Mouse (Mus musculus): ENCODE results near the gene Dhrs2. TPM values are rescaled to one million over a fixed set of nuclear protein-coding genes. Genes with fewer than 3 reads are reported as not detected.

The Dhrs2 gene
- polyA plus RNA-seq, 1 experiment from 2014 or later, result not detected

- Histone ChIP-seq H3K9me3 (replicated peaks) (no peaks in the 10 kb centered on the region), H3K27ac (no peak overlapping the region), H3K36me3 (no peaks in the 10 kb centered on the region), H3K4me3 (no peak overlapping the region), H3K27me3 (ENCODE audit: low read depth, poor library complexity, severe bottlenecking) (no peaks in the 10 kb centered on the region), H3K4me1 (no peaks in the 10 kb centered on the region)
- no peak for DNase-seq (ENCODE audit: low spot score)
- WGBS, result 82% methylated on average over 3 of the region's 3 CpGs
These were observed 17.3 kb upstream of the Dhrs2 start for GRCm38 (mm10) chr14:55204544-55204943.

GRCm38 (mm10) chr14:55205045-55205750, 16.6 kb upstream of the Dhrs2 start:
- 76% methylated on average over 3 of the region's 3 CpGs for WGBS
- Histone ChIP-seq H3K27ac (no peak overlapping the region), H3K4me1 (no peaks in the 10 kb centered on the region), H3K9me3 (replicated peaks) (no peaks in the 10 kb centered on the region), H3K36me3 (no peaks in the 10 kb centered on the region), H3K27me3 (ENCODE audit: low read depth, poor library complexity, severe bottlenecking) (no peaks in the 10 kb centered on the region), H3K4me3 (no peak overlapping the region)
- no peak for DNase-seq (ENCODE audit: low spot score)

GRCm38 (mm10) chr14:55208306-55208705, 13.5 kb upstream of the Dhrs2 start:
- Histone ChIP-seq H3K4me1 (no peaks in the 10 kb centered on the region), H3K27ac (no peak overlapping the region), H3K9me3 (replicated peaks) (no peaks in the 10 kb centered on the region), H3K36me3 (no peaks in the 10 kb centered on the region), H3K27me3 (ENCODE audit: low read depth, poor library complexity, severe bottlenecking) (no peaks in the 10 kb centered on the region), H3K4me3 (no peak overlapping the region)
- WGBS, result 89% methylated on average over 2 of the region's 2 CpGs
- DNase-seq (ENCODE audit: low spot score), result no peak

- no peak for DNase-seq (ENCODE audit: low spot score)
- Histone ChIP-seq H3K27ac (no peak overlapping the region), H3K9me3 (replicated peaks) (no peaks in the 10 kb centered on the region), H3K4me1 (no peaks in the 10 kb centered on the region), H3K36me3 (no peaks in the 10 kb centered on the region), H3K4me3 (no peak overlapping the region), H3K27me3 (ENCODE audit: low read depth, poor library complexity, severe bottlenecking) (no peaks in the 10 kb centered on the region)
- WGBS, result 95% methylated on average over 3 of the region's 3 CpGs
These were observed 8.2 kb upstream of the Dhrs2 start for GRCm38 (mm10) chr14:55213621-55214020.

GRCm38 (mm10) chr14:55214507-55214906, 7.3 kb upstream of the Dhrs2 start:
- Histone ChIP-seq H3K4me3 (no peak overlapping the region), H3K4me1 (no peaks in the 10 kb centered on the region), H3K36me3 (no peaks in the 10 kb centered on the region), H3K27ac (no peak overlapping the region), H3K27me3 (ENCODE audit: low read depth, poor library complexity, severe bottlenecking) (no peaks in the 10 kb centered on the region), H3K9me3 (replicated peaks) (no peaks in the 10 kb centered on the region)
- DNase-seq (ENCODE audit: low spot score), result peak; percentile 55
- WGBS, result 62% methylated on average over 4 of the region's 4 CpGs

- DNase-seq (ENCODE audit: low spot score), result no peak
- Histone ChIP-seq H3K27ac (no peak overlapping the region), H3K9me3 (replicated peaks) (no peaks in the 10 kb centered on the region), H3K4me3 (no peak overlapping the region), H3K27me3 (ENCODE audit: low read depth, poor library complexity, severe bottlenecking) (no peaks in the 10 kb centered on the region), H3K36me3 (no peaks in the 10 kb centered on the region), H3K4me1 (no peaks in the 10 kb centered on the region)
- WGBS, result 56% methylated on average over 1 of the region's 1 CpGs
These were observed 1.4 kb downstream of the Dhrs2 start for GRCm38 (mm10) chr14:55223172-55223571.

- H3K4me3 ChIP-seq, result no peak overlapping the region
- no peaks in the 10 kb centered on the region for H3K36me3 ChIP-seq
- no peaks in the 10 kb centered on the region for H3K9me3 ChIP-seq (replicated peaks)
- 93% methylated on average over 11 of the region's 11 CpGs for WGBS
- no peak for DNase-seq (ENCODE audit: low spot score)
- H3K4me1 ChIP-seq, result no peaks in the 10 kb centered on the region
- no peaks in the 10 kb centered on the region for H3K27me3 ChIP-seq (ENCODE audit: low read depth, poor library complexity, severe bottlenecking)
- no peak overlapping the region for H3K27ac ChIP-seq
These were observed 12.8 kb downstream of the Dhrs2 start for GRCm38 (mm10) chr14:55234639-55235038.

- Histone ChIP-seq H3K27ac (no peak overlapping the region), H3K36me3 (no peaks in the 10 kb centered on the region), H3K4me3 (no peak overlapping the region), H3K9me3 (replicated peaks) (no peaks in the 10 kb centered on the region), H3K27me3 (ENCODE audit: low read depth, poor library complexity, severe bottlenecking) (no peaks in the 10 kb centered on the region), H3K4me1 (no peaks in the 10 kb centered on the region)
- no peak for DNase-seq (ENCODE audit: low spot score)
- WGBS, result 87% methylated on average over 2 of the region's 2 CpGs
These were observed 14.9 kb downstream of the Dhrs2 start for GRCm38 (mm10) chr14:55236685-55237084.

GRCm38 (mm10) chr14:55242664-55243063, 20.9 kb downstream of the Dhrs2 start:
- WGBS, result 85% methylated on average over 1 of the region's 1 CpGs

GRCm38 (mm10) chr14:55247181-55247580, 25.4 kb downstream of the Dhrs2 start:
- WGBS, result 56% methylated on average over 6 of the region's 6 CpGs
- H3K36me3 ChIP-seq, result no peaks in the 10 kb centered on the region

More at GRCm38 (mm10) chr14:55242664-55243063, 20.9 kb downstream of the Dhrs2 start:
- DNase-seq (ENCODE audit: low spot score), result no peak
- H3K4me1 ChIP-seq, result no peaks in the 10 kb centered on the region
- no peaks in the 10 kb centered on the region for H3K9me3 ChIP-seq (replicated peaks)
- no peaks in the 10 kb centered on the region for H3K36me3 ChIP-seq
- no peak overlapping the region for H3K27ac ChIP-seq
- no peaks in the 10 kb centered on the region for H3K27me3 ChIP-seq (ENCODE audit: low read depth, poor library complexity, severe bottlenecking)
- no peak overlapping the region for H3K4me3 ChIP-seq

GRCm38 (mm10) chr14:55248284-55248683, 26.5 kb downstream of the Dhrs2 start:
- Histone ChIP-seq H3K4me1 (no peaks in the 10 kb centered on the region), H3K27me3 (ENCODE audit: low read depth, poor library complexity, severe bottlenecking) (no peaks in the 10 kb centered on the region), H3K9me3 (replicated peaks) (no peaks in the 10 kb centered on the region), H3K27ac (no peak overlapping the region), H3K4me3 (no peak overlapping the region), H3K36me3 (no peaks in the 10 kb centered on the region)
- DNase-seq (ENCODE audit: low spot score), result no peak
- 83% methylated on average over 6 of the region's 6 CpGs for WGBS

More at GRCm38 (mm10) chr14:55247181-55247580, 25.4 kb downstream of the Dhrs2 start:
- no peak overlapping the region for H3K27ac ChIP-seq
- H3K27me3 ChIP-seq (ENCODE audit: low read depth, poor library complexity, severe bottlenecking), result no peaks in the 10 kb centered on the region
- no peak for DNase-seq (ENCODE audit: low spot score)
- H3K4me1 ChIP-seq, result no peaks in the 10 kb centered on the region
- H3K9me3 ChIP-seq (replicated peaks), result no peaks in the 10 kb centered on the region
- no peak overlapping the region for H3K4me3 ChIP-seq

- 62% methylated on average over 4 of the region's 4 CpGs for WGBS
These were observed 31.8 kb downstream of the Dhrs2 start for GRCm38 (mm10) chr14:55253580-55253979.

GRCm38 (mm10) chr14:55255443-55255842, 33.6 kb downstream of the Dhrs2 start:
- WGBS, result 77% methylated on average over 6 of the region's 6 CpGs
- H3K4me1 ChIP-seq, result no peaks in the 10 kb centered on the region
- H3K36me3 ChIP-seq, result no peaks in the 10 kb centered on the region
- H3K4me3 ChIP-seq, result no peak overlapping the region
- DNase-seq (ENCODE audit: low spot score), result no peak
- no peak overlapping the region for H3K27ac ChIP-seq
- no peaks in the 10 kb centered on the region for H3K9me3 ChIP-seq (replicated peaks)
- no peaks in the 10 kb centered on the region for H3K27me3 ChIP-seq (ENCODE audit: low read depth, poor library complexity, severe bottlenecking)

More at GRCm38 (mm10) chr14:55253580-55253979, 31.8 kb downstream of the Dhrs2 start:
- no peak overlapping the region for H3K27ac ChIP-seq
- H3K4me1 ChIP-seq, result no peaks in the 10 kb centered on the region
- H3K4me3 ChIP-seq, result no peak overlapping the region
- no peaks in the 10 kb centered on the region for H3K36me3 ChIP-seq
- H3K9me3 ChIP-seq (replicated peaks), result no peaks in the 10 kb centered on the region
- no peaks in the 10 kb centered on the region for H3K27me3 ChIP-seq (ENCODE audit: low read depth, poor library complexity, severe bottlenecking)
- no peak for DNase-seq (ENCODE audit: low spot score)

GRCm38 (mm10) chr14:55271158-55271557, 49.4 kb downstream of the Dhrs2 start:
- Histone ChIP-seq H3K4me3 (no peak overlapping the region), H3K4me1 (no peaks in the 10 kb centered on the region), H3K27ac (no peak overlapping the region), H3K9me3 (replicated peaks) (no peaks in the 10 kb centered on the region), H3K27me3 (ENCODE audit: low read depth, poor library complexity, severe bottlenecking) (no peaks in the 10 kb centered on the region), H3K36me3 (no peaks in the 10 kb centered on the region)
- DNase-seq (ENCODE audit: low spot score), result no peak
- 67% methylated on average over 3 of the region's 3 CpGs for WGBS

Measured in limb, embryonic 10.5 days (tissue).